Mouse (Mus musculus) embryo, embryonic 11 days (tissue): ENCODE data around the gene Rps6kl1.
"Not testable (repeated sequence)": the region's sequence is repeated elsewhere in the genome, so short reads cannot be mapped to it uniquely, and the experiment has no call there.

Experiments
- DNase-seq: peaks from one replicate; pipeline ENCODE4 v3.0.0-alpha.2; 2015

The Rps6kl1 gene

DNA sequence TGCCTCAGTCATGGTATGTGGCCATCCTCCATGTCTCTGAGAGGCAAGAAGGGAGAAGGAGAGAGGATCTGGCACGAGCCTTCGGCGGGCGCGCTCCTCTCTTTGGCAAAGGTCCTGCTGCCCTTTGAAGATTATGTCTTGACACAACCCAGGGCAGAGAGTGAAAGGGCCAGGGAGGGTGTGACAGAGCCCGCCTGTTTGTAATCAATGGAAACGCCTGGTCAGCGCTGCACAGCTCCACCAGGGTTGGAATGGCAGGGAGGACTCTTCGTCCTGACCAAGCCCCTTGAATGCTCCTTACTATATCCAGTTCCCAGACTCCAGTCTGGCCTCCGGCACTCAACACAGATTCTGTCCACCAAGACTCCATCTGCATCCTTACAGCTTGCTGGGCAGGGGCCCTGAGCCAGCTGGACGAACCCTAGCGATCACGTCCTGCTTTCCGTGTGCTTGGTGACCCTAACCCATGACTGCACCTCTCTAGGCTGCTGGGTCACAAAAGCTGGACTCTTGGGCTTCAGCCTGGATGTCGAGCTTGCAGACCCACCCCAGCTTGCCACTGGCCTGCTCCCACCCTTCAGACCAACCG is 24.1 kb upstream of the Rps6kl1 start:
- no peak for DNase-seq

DNA sequence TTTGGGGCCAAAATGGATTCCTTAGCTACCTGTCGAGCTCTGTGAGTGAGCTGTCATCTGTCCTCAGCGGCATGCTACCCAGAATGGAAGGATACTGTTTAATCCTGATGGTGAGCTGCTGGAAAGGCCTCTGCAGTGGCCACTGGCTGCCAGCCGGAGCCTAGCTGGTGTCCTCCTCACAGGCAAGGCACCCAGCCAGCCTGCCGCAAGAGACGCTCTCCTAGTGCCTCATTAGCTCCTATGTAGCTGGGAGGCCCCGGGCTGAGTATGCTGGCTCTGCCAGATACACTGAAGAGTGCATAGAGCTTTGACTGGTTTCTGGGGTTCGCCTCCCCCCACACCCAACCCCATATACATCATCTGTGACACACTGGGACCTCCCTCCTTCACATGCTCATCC is 23.0 kb upstream of the Rps6kl1 start:
- no peak for DNase-seq

DNA sequence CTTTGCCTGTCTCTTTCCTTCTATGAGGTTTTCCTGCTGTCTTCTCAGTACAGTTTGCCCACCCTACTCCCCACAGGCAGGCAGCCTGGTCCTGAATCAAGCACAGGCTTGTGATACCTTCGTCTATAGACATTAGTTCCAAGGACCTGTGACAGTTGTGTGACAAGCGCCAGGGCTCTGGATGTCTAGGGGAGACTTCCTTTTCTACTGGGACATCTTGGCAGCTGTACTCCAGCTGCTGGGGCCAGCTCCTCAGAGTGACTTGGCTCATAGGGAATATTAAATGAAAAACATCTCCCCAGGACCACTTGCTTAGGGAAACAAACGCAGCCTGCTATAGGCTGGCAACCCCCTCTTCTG is 19.9 kb upstream of the Rps6kl1 start:
- no peak for DNase-seq

DNA sequence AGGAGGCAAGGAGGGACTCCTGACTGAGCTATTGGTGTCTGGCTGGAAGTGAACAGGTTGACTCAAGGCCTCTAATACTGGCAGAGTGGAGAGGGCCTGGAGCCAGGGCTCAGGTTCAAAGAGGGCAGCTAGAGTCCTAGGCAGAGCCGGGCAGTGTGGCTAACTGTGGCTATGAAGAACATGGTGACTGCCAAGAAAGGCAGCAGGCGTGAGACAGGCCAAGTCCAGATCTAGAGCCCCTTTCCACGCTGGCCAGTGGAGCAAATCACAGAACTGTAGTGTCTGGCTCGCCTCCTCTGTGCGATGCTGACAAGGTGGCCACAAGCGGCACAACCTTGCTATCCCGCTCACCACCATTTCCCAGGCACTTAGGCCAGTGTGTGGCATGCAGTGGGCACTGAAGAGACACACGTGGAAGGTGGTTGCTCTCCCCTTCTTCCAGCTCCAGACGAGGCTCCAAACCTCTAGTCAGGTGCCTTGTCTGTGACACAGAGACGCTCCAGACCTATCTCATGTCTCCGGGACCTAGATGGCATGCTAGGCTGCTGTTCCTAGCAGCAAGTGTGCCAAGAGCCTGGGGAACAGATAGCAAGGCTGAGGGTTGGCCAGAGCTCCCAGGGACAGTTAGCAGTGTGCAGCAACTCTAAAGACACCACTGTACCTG is 19.4 kb upstream of the Rps6kl1 start:
- no peak for DNase-seq

DNA sequence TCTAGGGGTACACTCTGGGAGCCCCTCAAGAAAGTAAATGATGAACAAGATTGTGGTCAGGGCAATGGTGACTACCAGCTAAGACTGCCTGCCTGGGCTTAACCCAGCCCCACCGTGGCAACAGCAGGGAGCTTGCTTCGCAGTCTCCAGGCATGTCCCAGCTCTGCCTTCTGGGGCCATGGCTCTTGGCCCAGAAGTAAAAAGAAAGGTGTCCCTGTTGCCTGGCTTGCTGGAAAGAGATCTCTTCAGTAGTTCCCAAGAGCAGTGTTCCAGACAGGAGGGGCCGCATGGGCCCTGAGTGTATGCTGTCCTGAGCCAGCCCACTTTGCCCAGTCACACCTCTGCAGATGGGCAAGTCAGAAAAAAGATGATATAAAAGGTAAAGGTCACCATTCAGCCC is 18.8 kb upstream of the Rps6kl1 start:
- no peak for DNase-seq

DNA sequence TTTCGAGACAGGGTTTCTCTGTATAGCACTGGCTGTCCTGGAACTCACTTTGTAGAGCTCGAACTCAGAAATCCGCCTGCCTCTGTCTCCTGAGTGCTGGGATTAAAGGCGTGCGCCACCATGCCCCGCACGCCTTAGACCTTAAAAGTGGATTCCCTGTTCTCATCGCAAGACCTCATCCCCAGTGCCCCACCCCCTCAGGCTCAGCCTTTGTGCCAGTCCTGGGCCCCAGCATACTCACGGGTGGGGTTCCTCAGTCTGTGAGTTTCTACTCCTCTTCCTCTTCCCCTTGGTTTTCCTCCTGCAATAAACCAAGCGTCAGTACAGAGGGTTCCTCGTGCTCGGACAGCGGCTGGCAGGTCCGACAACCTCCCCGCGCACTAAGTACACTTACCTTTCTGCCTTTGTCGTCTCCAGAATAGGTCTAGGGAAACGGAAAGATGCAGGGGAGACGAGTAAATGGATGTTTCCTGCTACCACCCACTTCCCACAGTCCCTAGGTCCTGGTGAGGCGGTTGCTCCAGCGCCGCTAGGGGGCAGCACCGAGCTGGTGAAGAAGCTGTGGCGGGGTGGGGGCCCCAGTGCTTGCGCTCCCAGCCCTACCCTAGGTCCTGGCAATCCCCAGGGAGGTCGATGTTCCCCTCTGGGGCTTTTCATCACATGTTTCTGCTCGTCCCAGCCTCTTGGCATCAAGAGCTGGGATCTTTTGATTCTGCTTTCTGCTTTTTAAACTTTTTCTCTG is 18.2 kb upstream of the Rps6kl1 start:
- DNase-seq, result peak; percentile 91

DNA sequence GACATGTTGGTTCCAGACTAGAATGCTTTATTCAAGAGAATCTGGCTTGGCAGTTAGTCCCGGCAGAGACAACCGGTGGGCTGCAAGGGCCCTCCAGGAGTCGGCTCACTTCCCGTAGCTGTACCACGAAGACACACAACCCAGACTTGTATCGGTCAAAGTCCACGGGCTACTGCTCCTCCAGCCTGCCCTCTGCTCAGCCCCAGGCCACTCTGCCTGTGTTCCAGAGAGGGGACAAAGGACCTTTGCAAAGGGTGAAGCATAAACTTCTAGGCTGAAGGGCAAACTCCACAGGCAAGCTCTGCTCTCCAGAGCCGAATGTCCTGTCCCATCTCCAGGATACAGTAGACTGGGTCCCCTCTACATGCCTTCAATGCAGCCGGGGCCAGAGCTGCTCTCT is 15.6 kb upstream of the Rps6kl1 start:
- DNase-seq, result no peak

DNA sequence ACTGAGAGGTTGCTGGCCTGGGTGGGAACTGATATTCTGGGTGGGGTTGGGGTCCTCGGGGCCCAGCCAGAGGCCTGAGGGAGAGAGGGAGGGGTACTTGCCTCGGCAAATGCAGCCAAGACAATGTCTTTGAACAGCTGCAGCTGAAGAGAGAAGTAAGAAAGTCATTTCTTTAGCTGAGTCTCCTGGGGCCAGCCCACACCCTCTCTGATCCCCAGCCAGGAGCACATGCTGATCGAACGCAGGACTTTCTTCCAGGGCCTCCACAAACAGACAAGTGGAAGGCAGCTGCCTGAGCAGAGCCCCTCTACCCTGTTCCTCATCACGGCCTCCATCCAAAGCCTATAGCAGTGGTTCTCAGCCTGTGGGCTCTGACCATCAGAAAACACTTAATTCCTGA is 13.9 kb upstream of the Rps6kl1 start:
- no peak for DNase-seq

DNA sequence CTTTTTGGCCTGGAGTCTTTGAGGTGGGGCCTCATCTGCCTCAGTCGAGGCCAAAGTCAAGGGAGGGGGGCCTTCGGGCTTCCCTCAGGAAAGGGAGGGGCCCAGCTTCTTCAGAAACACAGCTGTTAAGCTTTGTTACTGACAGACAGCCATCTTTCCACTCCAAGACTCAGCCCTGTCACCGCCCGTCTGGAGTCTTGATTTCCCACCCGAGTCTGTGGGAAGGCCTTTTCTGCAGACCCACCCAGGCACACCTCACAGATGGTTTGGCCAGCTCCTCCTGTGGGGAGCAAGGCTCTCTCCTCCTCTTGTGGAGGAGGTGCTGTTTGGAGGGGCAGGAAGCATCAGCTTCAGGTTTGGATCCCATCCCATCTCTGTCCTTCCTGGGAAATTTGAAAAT is 8.5 kb upstream of the Rps6kl1 start:
- DNase-seq, result no peak

DNA sequence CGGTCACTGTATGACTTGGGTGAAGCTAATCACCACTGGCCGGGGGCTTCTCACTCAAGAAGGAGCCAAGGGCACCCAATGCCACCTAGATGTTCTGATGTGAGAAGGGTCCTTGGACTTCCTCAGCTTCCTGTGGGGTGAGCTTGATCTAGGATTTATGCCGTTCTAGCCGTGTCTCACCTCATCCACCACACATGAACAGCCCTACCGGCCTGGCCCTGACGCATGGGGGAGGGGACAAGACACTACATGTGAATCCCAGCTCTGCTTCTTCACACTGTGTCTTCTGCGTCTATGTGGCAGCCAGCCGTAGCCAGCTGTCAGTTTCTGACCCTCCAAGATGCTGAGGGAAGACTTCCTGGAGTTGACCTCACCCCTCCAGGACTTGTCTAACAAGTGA is 7.7 kb upstream of the Rps6kl1 start:
- DNase-seq, result no peak

DNA sequence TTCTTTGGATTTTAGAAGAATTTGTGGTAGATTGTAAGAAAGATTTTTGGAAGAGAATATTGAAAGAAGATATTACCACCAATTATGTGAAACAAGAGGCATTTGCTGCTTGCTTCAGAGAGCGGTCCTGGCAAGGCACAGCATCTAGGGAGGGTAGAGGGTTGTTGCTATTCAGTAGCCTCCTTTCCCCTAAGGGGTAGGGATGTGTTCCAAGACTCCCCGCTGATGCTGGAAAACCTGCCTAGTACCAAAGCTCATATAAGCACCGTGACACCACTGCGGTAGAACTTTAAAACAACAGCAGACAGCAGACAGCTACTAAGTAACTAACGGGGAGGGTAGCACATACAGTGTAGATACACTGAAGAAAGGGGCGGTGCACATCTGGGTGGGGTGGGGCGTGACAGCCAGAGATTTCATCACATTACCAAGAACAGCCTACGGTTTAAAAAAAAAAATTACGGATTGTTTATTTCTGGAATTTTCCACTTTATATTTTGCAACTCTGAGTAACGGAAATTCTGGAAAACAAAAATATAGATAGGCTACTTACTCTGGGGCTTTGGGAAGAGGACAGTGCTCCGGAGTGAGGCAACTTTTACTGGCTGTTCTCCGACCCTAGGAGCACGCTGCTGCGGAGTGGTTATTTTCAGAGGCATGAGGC is 6.9 kb upstream of the Rps6kl1 start:
- DNase-seq, result no peak

DNA sequence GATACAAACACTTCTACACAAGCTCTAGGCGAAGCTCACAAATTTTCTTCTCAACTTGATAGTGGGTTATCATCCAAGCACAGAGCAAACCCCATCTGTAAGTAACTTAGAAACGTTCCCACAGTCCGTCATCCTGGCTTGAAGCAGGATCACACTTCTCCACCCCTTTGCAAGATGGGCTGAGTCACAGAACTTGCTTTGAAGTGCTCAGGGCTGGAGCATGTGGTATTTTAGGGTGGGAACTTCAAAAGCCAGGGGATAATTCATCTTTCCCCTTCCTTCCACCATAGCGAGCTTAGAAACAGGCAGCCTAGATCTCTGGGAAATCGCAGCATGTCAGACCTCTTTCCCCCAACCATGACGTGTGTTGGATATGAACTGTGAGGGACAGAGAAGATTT is 5.3 kb upstream of the Rps6kl1 start:
- DNase-seq, result no peak

DNA sequence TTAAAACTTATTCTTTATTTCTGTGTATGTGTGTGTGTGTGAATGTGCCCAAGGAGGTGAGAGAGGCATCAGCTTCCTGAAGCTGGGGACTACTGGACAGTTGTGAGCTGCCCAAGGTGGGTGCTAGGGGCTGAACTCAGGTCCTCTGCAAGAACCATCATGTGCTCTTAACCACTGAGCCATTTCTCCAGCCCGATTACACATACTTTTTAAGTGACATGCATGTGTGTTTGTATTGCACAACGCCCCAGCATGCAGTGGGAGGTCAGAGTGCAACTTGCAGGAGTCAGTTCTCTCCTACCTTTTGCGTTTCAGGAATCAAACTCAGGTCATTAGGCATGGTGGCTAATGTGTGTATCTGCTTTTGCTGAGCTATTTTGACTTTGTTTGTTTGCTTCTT is 1.9 kb upstream of the Rps6kl1 start:
- DNase-seq, result no peak

DNA sequence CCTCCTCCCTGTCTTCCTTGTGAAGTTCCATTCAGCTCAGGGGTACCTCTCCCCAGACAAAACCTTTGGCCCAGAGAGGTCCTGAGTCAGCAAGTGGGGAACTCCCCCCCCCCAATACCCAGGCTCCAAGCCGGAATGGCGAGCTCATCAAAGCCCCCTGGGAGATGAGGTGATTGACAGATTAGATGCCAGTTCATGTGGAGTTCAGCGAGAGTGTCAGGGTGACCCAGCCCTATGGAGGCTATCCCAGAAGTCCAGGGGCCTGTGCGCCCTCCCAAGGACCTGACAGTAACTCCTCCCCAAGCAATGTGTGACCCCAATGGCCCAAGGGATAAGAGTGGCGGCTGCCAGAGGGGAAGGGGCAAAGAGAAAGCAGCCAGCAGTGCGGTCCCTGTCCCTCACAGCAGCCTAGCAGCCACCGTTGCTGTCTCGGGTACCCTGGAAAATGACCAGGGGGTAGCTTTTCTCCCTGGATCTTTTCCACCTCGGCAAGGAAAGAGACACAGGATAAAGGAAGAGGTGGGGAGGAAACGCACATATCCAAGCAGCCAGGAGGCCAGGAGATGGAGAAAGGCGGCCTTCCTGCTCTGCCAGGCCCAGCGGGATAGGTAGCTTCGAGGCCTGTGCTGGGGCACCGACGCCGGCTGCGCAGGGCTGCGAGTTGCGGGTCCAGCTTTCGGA is 603 bp downstream of the Rps6kl1 start:
- peak; percentile 24 for DNase-seq

DNA sequence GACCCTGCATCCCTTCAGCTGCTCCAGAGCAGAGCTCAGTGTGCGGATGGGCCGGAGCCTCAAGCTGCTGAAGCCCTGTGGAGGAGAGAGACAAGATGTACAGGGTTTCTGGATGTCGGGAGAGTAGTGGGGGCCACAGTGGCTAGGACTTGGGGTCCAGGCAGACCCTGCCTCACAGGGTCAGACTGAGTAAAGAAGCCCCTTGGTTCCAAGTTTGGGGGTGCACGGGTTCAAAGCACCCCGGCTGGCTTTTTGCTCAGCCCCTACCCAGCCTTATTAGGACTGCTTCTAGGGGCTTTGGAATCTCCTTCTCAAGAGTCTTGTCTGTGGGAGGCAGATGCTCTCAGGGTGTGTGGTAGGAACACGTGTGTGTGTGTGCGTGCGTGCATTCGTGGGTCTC is 4.2 kb downstream of the Rps6kl1 start:
- DNase-seq, result no peak

DNA sequence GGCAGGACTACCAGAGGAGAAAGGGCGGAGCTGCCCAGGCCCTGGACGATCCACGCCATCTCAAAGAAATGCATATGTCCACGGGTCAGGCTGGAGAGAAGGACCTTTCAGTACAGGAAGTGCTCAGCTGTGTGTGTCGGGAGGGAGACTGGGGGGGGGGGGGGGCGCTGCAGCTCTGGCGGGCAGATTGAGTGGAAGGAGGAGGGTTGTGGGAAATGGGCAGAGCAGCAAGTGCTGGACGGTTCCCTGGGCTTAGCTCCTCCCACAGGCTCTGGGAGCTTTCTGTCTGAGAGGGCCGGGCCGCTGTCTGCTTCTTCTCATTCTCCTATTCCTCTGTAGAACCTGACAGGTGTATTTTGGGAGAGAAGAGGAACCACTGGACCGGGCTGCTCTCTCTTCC is 4.7 kb downstream of the Rps6kl1 start:
- DNase-seq, result peak; percentile 53

DNA sequence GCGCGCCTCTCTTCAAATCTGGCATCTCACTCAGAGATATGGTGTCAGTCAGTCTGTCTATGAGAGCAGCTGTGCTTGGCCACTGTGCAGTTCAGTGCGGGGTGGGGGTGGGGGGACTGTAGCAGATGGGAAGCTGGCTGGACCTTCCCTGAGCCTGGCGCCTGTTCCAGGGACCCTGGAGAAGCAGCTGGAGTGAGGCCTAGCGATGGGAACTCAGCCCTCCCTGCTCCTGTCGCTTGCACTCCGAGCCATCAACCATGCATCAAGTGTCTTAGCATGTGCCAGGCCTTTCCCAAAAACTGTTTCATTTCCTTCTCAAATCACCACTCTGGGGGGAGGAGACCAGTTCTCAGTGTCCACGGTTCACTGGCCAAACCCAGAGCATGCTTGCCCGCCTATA is 5.4 kb downstream of the Rps6kl1 start:
- DNase-seq, result no peak

DNA sequence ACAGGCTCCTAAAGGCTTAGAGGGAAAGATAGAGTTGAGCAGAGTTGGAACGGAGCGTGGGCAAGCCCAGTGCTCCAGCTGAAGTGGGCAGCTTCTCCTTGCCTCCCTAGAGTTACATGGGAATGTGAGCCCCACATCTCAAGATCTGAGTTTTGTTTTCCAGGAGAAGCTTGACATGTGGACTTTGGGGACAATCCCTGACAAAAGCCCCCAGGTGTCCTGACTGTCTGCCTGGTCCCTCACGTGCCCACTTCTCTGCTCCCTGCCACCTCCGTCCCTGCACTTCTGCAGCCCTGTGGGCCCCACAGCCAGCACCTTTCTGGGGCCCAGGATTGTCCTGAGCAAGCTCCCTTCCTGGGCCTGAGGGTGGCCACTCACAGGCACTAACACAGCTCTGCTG is 6.2 kb downstream of the Rps6kl1 start:
- no peak for DNase-seq

DNA sequence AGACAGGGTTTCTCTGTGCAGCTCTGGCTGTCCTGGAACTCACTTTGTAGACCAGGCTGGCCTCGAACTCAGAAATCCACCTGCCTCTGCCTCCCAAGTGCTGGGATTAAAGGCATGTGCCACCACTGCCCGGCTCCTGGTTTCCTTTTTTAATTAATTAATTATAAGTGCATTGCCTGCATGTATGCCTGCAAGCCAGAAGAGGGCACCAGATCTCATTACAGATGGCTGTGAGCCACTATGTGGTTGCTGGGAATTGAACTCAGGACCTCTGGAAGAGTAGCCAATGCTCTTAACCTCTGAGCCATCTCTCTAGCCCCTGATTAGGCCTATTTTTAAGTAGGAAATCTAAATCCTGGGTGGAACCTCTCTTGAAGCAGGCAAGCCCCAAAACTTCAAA is 6.8 kb downstream of the Rps6kl1 start:
- DNase-seq, result not testable (repeated sequence)

DNA sequence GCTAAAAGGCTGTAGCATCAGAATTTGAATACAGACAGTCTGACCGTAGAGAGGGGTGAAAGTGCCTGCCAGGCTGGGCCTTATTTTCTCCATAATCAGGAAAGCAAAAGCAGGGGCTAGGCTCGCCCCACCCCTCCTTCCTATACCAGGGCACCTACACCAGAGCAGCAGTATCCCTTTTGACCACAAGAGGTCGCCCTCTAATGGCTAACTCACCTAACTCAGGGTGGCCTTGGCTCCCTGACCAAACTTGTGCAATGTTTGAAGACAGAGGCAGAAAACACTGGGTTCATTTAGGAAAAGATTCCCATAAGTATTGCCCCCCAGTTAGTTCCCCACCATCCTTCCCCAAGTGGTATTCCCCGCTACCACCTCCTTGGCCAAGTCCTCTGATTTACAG is 8.3 kb downstream of the Rps6kl1 start:
- DNase-seq, result peak; percentile 88

DNA sequence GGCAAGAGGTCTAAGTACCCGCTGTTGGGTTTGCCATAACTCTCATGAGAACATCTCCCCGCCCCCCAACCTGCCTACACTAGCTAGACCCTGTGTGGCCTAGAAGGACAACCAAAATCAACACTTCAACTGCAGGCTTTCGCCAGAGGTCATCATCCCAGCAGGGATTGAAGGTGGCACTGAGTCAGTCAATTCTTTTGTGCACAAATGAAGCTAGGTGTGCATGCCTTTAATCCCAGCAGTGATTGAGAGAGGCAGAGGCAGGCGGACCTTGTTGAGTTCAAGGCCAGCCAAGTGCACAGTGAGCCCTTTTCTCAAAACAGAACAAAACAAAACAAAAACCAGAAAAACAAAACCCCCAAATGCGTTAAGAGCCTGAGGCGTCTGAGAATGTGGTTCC is 10.0 kb downstream of the Rps6kl1 start:
- no peak for DNase-seq

DNA sequence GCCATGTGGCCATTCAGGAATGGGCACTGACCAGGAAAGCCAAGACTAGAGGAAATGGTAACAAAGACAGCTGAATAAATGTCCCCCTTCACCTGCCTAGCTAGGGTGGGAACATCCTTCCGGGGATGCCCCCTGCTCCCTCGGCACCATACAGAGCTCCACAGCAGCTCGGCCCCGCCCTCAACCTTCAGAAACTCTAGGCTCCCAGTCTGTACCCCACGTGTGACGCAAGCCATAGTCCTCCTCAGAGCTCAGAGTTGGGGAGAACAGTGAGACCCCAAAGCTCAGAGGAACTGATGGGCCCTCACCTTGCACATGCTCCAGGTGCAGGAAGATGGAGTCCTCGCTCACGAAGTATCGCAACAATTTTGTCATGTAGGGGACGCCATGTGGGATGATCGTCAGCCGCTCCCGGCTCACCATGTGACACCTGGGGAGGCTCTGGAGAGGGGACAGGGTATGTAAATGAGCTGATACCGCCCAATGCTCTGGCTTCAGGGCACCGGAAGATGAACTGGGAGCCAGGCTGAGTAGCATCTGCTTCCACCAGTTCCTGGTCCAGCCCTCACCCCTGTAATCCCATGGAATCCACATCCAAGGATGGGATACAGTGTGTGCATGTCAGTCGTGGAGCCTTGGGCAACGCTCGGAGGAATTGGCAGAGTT is 10.9 kb downstream of the Rps6kl1 start:
- DNase-seq, result no peak

DNA sequence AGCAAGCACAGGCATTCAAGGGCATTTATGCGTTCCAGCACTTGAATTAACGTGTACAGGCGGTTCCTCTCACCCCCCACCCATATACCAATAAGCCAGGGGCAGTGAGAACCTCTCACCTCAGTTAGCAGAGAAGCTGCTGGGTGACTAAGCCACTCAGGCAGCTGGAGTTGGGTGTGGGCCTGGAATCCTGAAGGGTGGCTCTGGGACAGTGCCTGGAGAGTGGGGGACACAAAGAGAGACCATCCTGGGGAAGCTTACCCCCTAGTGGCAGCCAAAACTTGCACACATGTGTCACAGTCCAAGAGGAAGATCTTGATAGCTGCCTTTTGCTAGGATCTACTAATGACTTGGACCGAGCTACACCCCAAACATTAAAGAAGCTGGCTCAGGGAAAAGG is 14.4 kb downstream of the Rps6kl1 start:
- DNase-seq, result no peak
